Mouse (Mus musculus): ENCODE measurements around the gene Ankrd55. TPM values are rescaled to one million over a fixed set of nuclear protein-coding genes. Genes with fewer than 3 reads are reported as not detected.
"Not testable (repeated sequence)": the region's sequence is repeated elsewhere in the genome, so short reads cannot be mapped to it uniquely, and the experiment has no call there.

Gene Ankrd55
- polyA plus RNA-seq, 1 experiment = not detected

GRCm38 (mm10) chr13:112424212-112424611 lies 136.0 kb downstream of the Ankrd55 start:
- Histone ChIP-seq H3K4me3 (ENCODE audit: low read depth, low read length) (no peak overlapping the region), H3K9ac (ENCODE audit: low read depth, poor library complexity, severe bottlenecking) (no peak overlapping the region), H3K36me3 (ENCODE audit: control insufficient read depth, insufficient read depth, low read length, poor library complexity, severe bottlenecking) (no peaks in the 10 kb centered on the region), H3K27me3 (ENCODE audit: control insufficient read depth, insufficient read depth, low read length, poor library complexity, severe bottlenecking) (no peaks in the 10 kb centered on the region), H3K27ac (ENCODE audit: insufficient read depth, low read length) (no peak overlapping the region), H3K4me1 (ENCODE audit: control insufficient read depth, insufficient read depth, low read length) (peaks cover 1% of the 10 kb centered on the region), H3K9me3 (replicated peaks; ENCODE audit: control insufficient read depth, insufficient read depth, low read length, poor library complexity, severe bottlenecking) (no peaks in the 10 kb centered on the region)
- TF ChIP-seq CTCF (IDR thresholded peaks at IDR 0.05; ENCODE audit: low read depth, low read length) = no peak
- no peak for TF ChIP-seq POLR2A (IDR thresholded peaks at IDR 0.05; ENCODE audit: insufficient read depth, low read length)
- TF ChIP-seq EP300 (IDR thresholded peaks at IDR 0.05; ENCODE audit: insufficient read depth, low read depth, low read length) = no peak

GRCm38 (mm10) chr13:112424635-112425034 lies 136.4 kb downstream of the Ankrd55 start:
- H3K4me3 ChIP-seq (ENCODE audit: low read depth, low read length) = no peak overlapping the region
- TF ChIP-seq POLR2A (IDR thresholded peaks at IDR 0.05; ENCODE audit: insufficient read depth, low read length) = no peak
- TF ChIP-seq EP300 (IDR thresholded peaks at IDR 0.05; ENCODE audit: insufficient read depth, low read depth, low read length) = no peak
- TF ChIP-seq CTCF (IDR thresholded peaks at IDR 0.05; ENCODE audit: low read depth, low read length) = no peak
- H3K9ac ChIP-seq (ENCODE audit: low read depth, poor library complexity, severe bottlenecking) = no peak overlapping the region
- peaks cover 1% of the 10 kb centered on the region for H3K4me1 ChIP-seq (ENCODE audit: control insufficient read depth, insufficient read depth, low read length)
- H3K36me3 ChIP-seq (ENCODE audit: control insufficient read depth, insufficient read depth, low read length, poor library complexity, severe bottlenecking) = no peaks in the 10 kb centered on the region
- H3K27me3 ChIP-seq (ENCODE audit: control insufficient read depth, insufficient read depth, low read length, poor library complexity, severe bottlenecking) = no peaks in the 10 kb centered on the region
- no peaks in the 10 kb centered on the region for H3K9me3 ChIP-seq (replicated peaks; ENCODE audit: control insufficient read depth, insufficient read depth, low read length, poor library complexity, severe bottlenecking)
- no peak overlapping the region for H3K27ac ChIP-seq (ENCODE audit: insufficient read depth, low read length)

- Histone ChIP-seq H3K4me1 (ENCODE audit: control insufficient read depth, insufficient read depth, low read length) (peaks cover 1% of the 10 kb centered on the region), H3K36me3 (ENCODE audit: control insufficient read depth, insufficient read depth, low read length, poor library complexity, severe bottlenecking) (no peaks in the 10 kb centered on the region), H3K27me3 (ENCODE audit: control insufficient read depth, insufficient read depth, low read length, poor library complexity, severe bottlenecking) (no peaks in the 10 kb centered on the region), H3K9ac (ENCODE audit: low read depth, poor library complexity, severe bottlenecking) (no peak overlapping the region), H3K4me3 (ENCODE audit: low read depth, low read length) (no peak overlapping the region), H3K27ac (ENCODE audit: insufficient read depth, low read length) (no peak overlapping the region), H3K9me3 (replicated peaks; ENCODE audit: control insufficient read depth, insufficient read depth, low read length, poor library complexity, severe bottlenecking) (no peaks in the 10 kb centered on the region)
- no peak for TF ChIP-seq EP300 (IDR thresholded peaks at IDR 0.05; ENCODE audit: insufficient read depth, low read depth, low read length)
- no peak for TF ChIP-seq CTCF (IDR thresholded peaks at IDR 0.05; ENCODE audit: low read depth, low read length)
- TF ChIP-seq POLR2A (IDR thresholded peaks at IDR 0.05; ENCODE audit: insufficient read depth, low read length) = no peak
These were observed 137.0 kb downstream of the Ankrd55 start for GRCm38 (mm10) chr13:112425181-112425654.

GRCm38 (mm10) chr13:112426265-112427135 lies 138.2 kb downstream of the Ankrd55 start:
- no peak overlapping the region for H3K4me3 ChIP-seq (ENCODE audit: low read depth, low read length)
- no peak overlapping the region for H3K27ac ChIP-seq (ENCODE audit: insufficient read depth, low read length)
- no peaks in the 10 kb centered on the region for H3K36me3 ChIP-seq (ENCODE audit: control insufficient read depth, insufficient read depth, low read length, poor library complexity, severe bottlenecking)
- TF ChIP-seq POLR2A (IDR thresholded peaks at IDR 0.05; ENCODE audit: insufficient read depth, low read length) (no peak), CTCF (IDR thresholded peaks at IDR 0.05; ENCODE audit: low read depth, low read length) (no peak), EP300 (IDR thresholded peaks at IDR 0.05; ENCODE audit: insufficient read depth, low read depth, low read length) (no peak)
- H3K9me3 ChIP-seq (replicated peaks; ENCODE audit: control insufficient read depth, insufficient read depth, low read length, poor library complexity, severe bottlenecking) = no peaks in the 10 kb centered on the region
- H3K4me1 ChIP-seq (ENCODE audit: control insufficient read depth, insufficient read depth, low read length) = peaks cover 1% of the 10 kb centered on the region
- H3K27me3 ChIP-seq (ENCODE audit: control insufficient read depth, insufficient read depth, low read length, poor library complexity, severe bottlenecking) = no peaks in the 10 kb centered on the region
- no peak overlapping the region for H3K9ac ChIP-seq (ENCODE audit: low read depth, poor library complexity, severe bottlenecking)

GRCm38 (mm10) chr13:112427136-112427470 lies 138.9 kb downstream of the Ankrd55 start:
- H3K27ac ChIP-seq (ENCODE audit: insufficient read depth, low read length); H3K36me3 ChIP-seq (ENCODE audit: control insufficient read depth, insufficient read depth, low read length, poor library complexity, severe bottlenecking); H3K4me3 ChIP-seq (ENCODE audit: low read depth, low read length); H3K27me3 ChIP-seq (ENCODE audit: control insufficient read depth, insufficient read depth, low read length, poor library complexity, severe bottlenecking); H3K4me1 ChIP-seq (ENCODE audit: control insufficient read depth, insufficient read depth, low read length); H3K9me3 ChIP-seq (replicated peaks; ENCODE audit: control insufficient read depth, insufficient read depth, low read length, poor library complexity, severe bottlenecking); H3K9ac ChIP-seq (ENCODE audit: low read depth, poor library complexity, severe bottlenecking): not testable (repeated sequence)

- H3K4me1 ChIP-seq (ENCODE audit: control insufficient read depth, insufficient read depth, low read length) = peaks cover 1% of the 10 kb centered on the region
- H3K36me3 ChIP-seq (ENCODE audit: control insufficient read depth, insufficient read depth, low read length, poor library complexity, severe bottlenecking) = no peaks in the 10 kb centered on the region
- H3K9ac ChIP-seq (ENCODE audit: low read depth, poor library complexity, severe bottlenecking) = no peak overlapping the region
- no peaks in the 10 kb centered on the region for H3K9me3 ChIP-seq (replicated peaks; ENCODE audit: control insufficient read depth, insufficient read depth, low read length, poor library complexity, severe bottlenecking)
- no peak overlapping the region for H3K27ac ChIP-seq (ENCODE audit: insufficient read depth, low read length)
- H3K27me3 ChIP-seq (ENCODE audit: control insufficient read depth, insufficient read depth, low read length, poor library complexity, severe bottlenecking) = no peaks in the 10 kb centered on the region
- no peak overlapping the region for H3K4me3 ChIP-seq (ENCODE audit: low read depth, low read length)
- TF ChIP-seq EP300 (IDR thresholded peaks at IDR 0.05; ENCODE audit: insufficient read depth, low read depth, low read length) (no peak), POLR2A (IDR thresholded peaks at IDR 0.05; ENCODE audit: insufficient read depth, low read length) (no peak), CTCF (IDR thresholded peaks at IDR 0.05; ENCODE audit: low read depth, low read length) (no peak)
These were observed 139.3 kb downstream of the Ankrd55 start for GRCm38 (mm10) chr13:112427521-112427920.
